Mouse (Mus musculus): ENCODE results near the gene Gon4l.

The Gon4l gene

GRCm38 (mm10) chr3:88913511-88914383 lies 78.7 kb downstream of the Gon4l start, which contains the start of gene Msto1:
Gene Msto1 (minus strand): TSS chr3:88913999.
- peak; percentile 92 to 94 for DNase-seq

GRCm38 (mm10) chr3:88914384-88914810 lies 79.4 kb downstream of the Gon4l start:
- DNase-seq = no peak

- DNase-seq = peak in 1 of 2 experiments; percentile 29
These were observed 84.0 kb downstream of the Gon4l start for GRCm38 (mm10) chr3:88918981-88919380.

- DNase-seq = no peak
These were observed 86.4 kb downstream of the Gon4l start for GRCm38 (mm10) chr3:88921411-88921810.

- DNase-seq = no peak
These were observed 89.1 kb downstream of the Gon4l start for GRCm38 (mm10) chr3:88923989-88924591.

- DNase-seq = no peak
These were observed 90.6 kb downstream of the Gon4l start for GRCm38 (mm10) chr3:88925651-88926050.

GRCm38 (mm10) chr3:88929501-88929900 lies 94.5 kb downstream of the Gon4l start:
- no peak for DNase-seq

GRCm38 (mm10) chr3:88939071-88939470 lies 104.0 kb downstream of the Gon4l start:
- DNase-seq = no peak

- peak in 1 of 2 experiments; percentile 35 for DNase-seq
These were observed 104.7 kb downstream of the Gon4l start for GRCm38 (mm10) chr3:88939749-88940148.

GRCm38 (mm10) chr3:88942316-88942880 lies 107.4 kb downstream of the Gon4l start:
- no peak for DNase-seq

- DNase-seq = no peak
These were observed 109.1 kb downstream of the Gon4l start for GRCm38 (mm10) chr3:88944109-88944508.

GRCm38 (mm10) chr3:88949786-88950575 lies 115.0 kb downstream of the Gon4l start:
- DNase-seq = peak; percentile 89 to 91

GRCm38 (mm10) chr3:88950576-88951326 lies 115.7 kb downstream of the Gon4l start, which contains the start of the genes Ash1l and Dap3:
Gene Ash1l (plus strand): TSS chr3:88950622.
Gene Dap3 (minus strand): TSS chr3:88951181.
- peak; percentile 70 to 72 for DNase-seq

- DNase-seq = no peak
These were observed 116.3 kb downstream of the Gon4l start for GRCm38 (mm10) chr3:88951327-88951800.

- DNase-seq = peak; percentile 15 to 29
These were observed 118.2 kb downstream of the Gon4l start for GRCm38 (mm10) chr3:88953246-88953645.

- no peak for DNase-seq
These were observed 118.7 kb downstream of the Gon4l start for GRCm38 (mm10) chr3:88953736-88954135.
